Mouse (Mus musculus): ENCODE results near the gene Uso1.

Uso1 gene

GRCm38 (mm10) chr5:92244900-92245299 is 107.2 kb downstream of the Uso1 start:
- DNase-seq: no peak

GRCm38 (mm10) chr5:92245483-92245882 is 107.7 kb downstream of the Uso1 start:
- no peak for DNase-seq

- no peak for DNase-seq
Observed at GRCm38 (mm10) chr5:92248614-92249013, 110.9 kb downstream of the Uso1 start.

GRCm38 (mm10) chr5:92252031-92252430 is 114.3 kb downstream of the Uso1 start:
- DNase-seq: no peak
